ENCODE assay signal across 8 mouse cellular contexts in genomic region chr3:130900054-130900840, GRCm38 (mm10).
DNase-seq lines count a peak whose midpoint lies in the region; ATAC-seq lines count a peak whose summit lies in the region.

No protein-coding gene starts in this region.

- H3K27me3 ChIP-seq in hindbrain, embryonic 11.5 days (ENCODE audit: control insufficient read depth, insufficient read depth, low read length) = no peaks in the 10 kb centered on the region
- no peaks in the 10 kb centered on the region for H3K27me3 ChIP-seq in hindbrain, embryonic 14.5 days (ENCODE audit: control insufficient read depth, insufficient read depth, low read length)
- H3K27me3 ChIP-seq in midbrain, embryonic 13.5 days = no peaks in the 10 kb centered on the region

- no peak overlapping the region for H3K27ac ChIP-seq in hindbrain, embryonic 11.5 days (ENCODE audit: low read depth, low read length)
- H3K27ac ChIP-seq in hindbrain, embryonic 14.5 days = no peak overlapping the region
- H3K27ac ChIP-seq in midbrain, embryonic 13.5 days = no peak overlapping the region

- H3K4me2 ChIP-seq in hindbrain, embryonic 11.5 days (replicated peaks; ENCODE audit: low read depth, low read length) = no peak overlapping the region
- no peak overlapping the region for H3K4me2 ChIP-seq in hindbrain, embryonic 14.5 days (replicated peaks)
- no peak overlapping the region for H3K4me2 ChIP-seq in midbrain, embryonic 13.5 days (replicated peaks)

- 79% methylated on average over 30 of the region's 30 CpGs for WGBS in hindbrain, embryonic 11.5 days
- WGBS in hindbrain, embryonic 14.5 days = 81% methylated on average over 30 of the region's 30 CpGs
- WGBS in midbrain, embryonic 13.5 days = 81% methylated on average over 30 of the region's 30 CpGs

- no peaks in the 10 kb centered on the region for H3K4me1 ChIP-seq in hindbrain, embryonic 11.5 days (replicated peaks; ENCODE audit: control insufficient read depth, insufficient read depth, low read length)
- no peaks in the 10 kb centered on the region for H3K4me1 ChIP-seq in hindbrain, embryonic 14.5 days (replicated peaks; ENCODE audit: control insufficient read depth, insufficient read depth, low read length)
- peaks cover 9% of the 10 kb centered on the region; the same call in 1 of the 2 replicates for H3K4me1 ChIP-seq in midbrain, embryonic 13.5 days (replicated peaks)

- no peak for ATAC-seq in hindbrain, embryonic 11.5 days (ENCODE audit: low FRiP score)
- no peak for ATAC-seq in hindbrain, embryonic 14.5 days (ENCODE audit: low FRiP score)
- no peak for ATAC-seq in midbrain, embryonic 13.5 days

- H3K4me3 ChIP-seq in hindbrain, embryonic 11.5 days (ENCODE audit: low read depth, low read length) = no peak overlapping the region
- H3K4me3 ChIP-seq in hindbrain, embryonic 14.5 days (replicated peaks; ENCODE audit: low read length) = no peak overlapping the region
- H3K4me3 ChIP-seq in midbrain, embryonic 13.5 days (replicated peaks) = no peak overlapping the region

- intact Hi-C loops in heart, postnatal 36 days (cut with DNase I) = no loop called here

- peak; percentile 25 for DNase-seq in hindbrain, embryonic 11.5 days (ENCODE audit: low spot score)
- no peak for DNase-seq in hindbrain, embryonic 14.5 days (ENCODE audit: low spot score)
- DNase-seq in A20 (ENCODE audit: low read depth, low spot score) = peak; percentile 55
- DNase-seq in c-Kit-positive CD71-negative TER-119-negative erythroid progenitor cells, embryonic 14.5 days (ENCODE audit: low read depth) = peak; percentile 37
- peak; percentile 14 to 22 for DNase-seq in heart, postnatal 36 days
- DNase-seq in natural killer cell, adult 2 months (ENCODE audit: low spot score in 2 of 2) = peak; percentile 13 to 33
- no peak for DNase-seq in left cerebral cortex, adult 11 months (ENCODE audit: low spot score)

- H3K9me3 ChIP-seq in hindbrain, embryonic 11.5 days (ENCODE audit: control insufficient read depth, low read length) = no peaks in the 10 kb centered on the region
- H3K9me3 ChIP-seq in hindbrain, embryonic 14.5 days (ENCODE audit: control insufficient read depth, low read length) = no peaks in the 10 kb centered on the region
- no peaks in the 10 kb centered on the region for H3K9me3 ChIP-seq in midbrain, embryonic 13.5 days

- H3K9ac ChIP-seq in hindbrain, embryonic 11.5 days (ENCODE audit: low read depth, low read length) = no peak overlapping the region
- H3K9ac ChIP-seq in hindbrain, embryonic 14.5 days = no peak overlapping the region
- no peak overlapping the region for H3K9ac ChIP-seq in midbrain, embryonic 13.5 days (replicated peaks)

- no peaks in the 10 kb centered on the region for H3K36me3 ChIP-seq in hindbrain, embryonic 11.5 days (ENCODE audit: control insufficient read depth, insufficient read depth, low read length)
- H3K36me3 ChIP-seq in hindbrain, embryonic 14.5 days (replicated peaks; ENCODE audit: control insufficient read depth, insufficient read depth) = no peaks in the 10 kb centered on the region
- H3K36me3 ChIP-seq in midbrain, embryonic 13.5 days = no peaks in the 10 kb centered on the region

Comparison
In these comparisons a context has a peak if more than half of its experiments do, and no peak if none do; other contexts are left out.
1. DNase-seq: peak in hindbrain, embryonic 11.5 days (single experiment), A20 (single experiment), c-Kit-positive CD71-negative TER-119-negative erythroid progenitor cells, embryonic 14.5 days (single experiment), heart, postnatal 36 days (2 of 2) and natural killer cell, adult 2 months (2 of 2); none in hindbrain, embryonic 14.5 days (single experiment) and left cerebral cortex, adult 11 months (single experiment).